Mouse (Mus musculus) olfactory bulb, adult 2 months (tissue): ENCODE results near the gene Fam163b.

ENCODE experiments used
- CTCF ChIP-seq: fragments of 200-500 bp; IDR thresholded peaks from 2 replicates; pipeline ENCODE4 v1.5.1; 2012; ENCODE audit warnings: low read depth, mild to moderate bottlenecking, low read length, moderate library complexity; ENCODE audit not compliant: insufficient read depth
- POLR2A ChIP-seq: fragments of 200-500 bp; IDR thresholded peaks from 2 replicates; pipeline ENCODE4 v1.6.1; 2012; ENCODE audit warnings: mild to moderate bottlenecking, low read depth, low read length, moderate library complexity; ENCODE audit not compliant: insufficient read depth

- TF ChIP-seq CTCF (no peak), POLR2A (no peak)
Measured at GRCm38 (mm10) chr2:27166074-27166473, 23.8 kb upstream of the Fam163b start.
